Mouse (Mus musculus) liver, embryonic 11.5 days (tissue): Measurements from ENCODE around the gene Plekha7. TPM values are rescaled to one million over a fixed set of nuclear protein-coding genes. Genes with fewer than 3 reads are reported as not detected.
A peak's percentile ranks its signal among the peaks of the same experiment; 100 is the strongest.

ENCODE experiments used
- ATAC-seq: fragments of 200-750 bp; cut with Nextera tagmentation; replicated peaks from 2 replicates; pipeline ENCODE4 v1.8.0; 2017; ENCODE audit warnings: moderate number of reproducible peaks, mild to moderate bottlenecking, moderate TSS enrichment, moderate library complexity; ENCODE audit not compliant: low FRiP score
- DNase-seq: peaks from one replicate; pipeline ENCODE4 v3.0.0-alpha.2; 2017; ENCODE audit warnings: low spot score
- H3K27ac ChIP-seq: fragments of 300-500 bp; sonication (generic); 2 replicates; pipeline ENCODE4 v1.5.1; 2014; ENCODE audit warnings: mild to moderate bottlenecking, low read depth, low read length, control low read depth
- H3K27me3 ChIP-seq: fragments of 300-500 bp; sonication (generic); replicated peaks from 2 replicates; pipeline ENCODE4 v1.6.1; 2014; ENCODE audit warnings: low read length, mixed read lengths; ENCODE audit not compliant: control insufficient read depth, insufficient read depth
- H3K36me3 ChIP-seq: fragments of 300-500 bp; sonication (generic); 2 replicates; pipeline ENCODE4 v1.6.1; 2014; ENCODE audit warnings: mild to moderate bottlenecking, low read length, moderate library complexity, mixed read lengths; ENCODE audit not compliant: control insufficient read depth, insufficient read depth
- H3K4me1 ChIP-seq: fragments of 300-500 bp; sonication (generic); replicated peaks from 2 replicates; pipeline ENCODE4 v1.6.1; 2014; ENCODE audit warnings: low read length, mixed read lengths; ENCODE audit not compliant: control insufficient read depth, insufficient read depth
- H3K4me2 ChIP-seq: fragments of 300-500 bp; sonication (generic); 2 replicates; pipeline ENCODE4 v1.6.1; 2014; ENCODE audit warnings: mild to moderate bottlenecking, control low read depth, moderate library complexity
- H3K4me3 ChIP-seq: fragments of 300-500 bp; sonication (generic); 2 replicates; pipeline ENCODE4 v1.5.1; 2014; ENCODE audit warnings: low read depth, low read length, control low read depth
- H3K9ac ChIP-seq: fragments of 300-500 bp; sonication (generic); 2 replicates; pipeline ENCODE4 v1.6.1; 2014; ENCODE audit warnings: low read depth, low read length, control low read depth
- H3K9me3 ChIP-seq: fragments of 300-500 bp; sonication (generic); 2 replicates; pipeline ENCODE4 v1.6.1; 2016; ENCODE audit warnings: low read length, inconsistent platforms, mixed read lengths; ENCODE audit not compliant: control insufficient read depth
- WGBS: fragments of 180-500 bp; shearing (Covaris S2); extraction: QIAGEN DNeasy Blood & Tissue Kit; methylation state at CpG from one replicate; pipeline ENCODE4 v1.1.7; 2014; 5-methylcytosine and 5-hydroxymethylcytosine counted together
- polyA plus RNA-seq: library from polyadenylated mRNA; unstranded; fragments of >200 nt; fragmentation: Nextera tagmentation; extraction: Ambion mirVana; gene quantifications from 2 replicates; pipeline ENCODE4 v1.2.1, GENCODE M21; 2014

Plekha7 gene
- polyA plus RNA-seq, 1 experiment from 2014 or later = 7.9 TPM

DNA sequence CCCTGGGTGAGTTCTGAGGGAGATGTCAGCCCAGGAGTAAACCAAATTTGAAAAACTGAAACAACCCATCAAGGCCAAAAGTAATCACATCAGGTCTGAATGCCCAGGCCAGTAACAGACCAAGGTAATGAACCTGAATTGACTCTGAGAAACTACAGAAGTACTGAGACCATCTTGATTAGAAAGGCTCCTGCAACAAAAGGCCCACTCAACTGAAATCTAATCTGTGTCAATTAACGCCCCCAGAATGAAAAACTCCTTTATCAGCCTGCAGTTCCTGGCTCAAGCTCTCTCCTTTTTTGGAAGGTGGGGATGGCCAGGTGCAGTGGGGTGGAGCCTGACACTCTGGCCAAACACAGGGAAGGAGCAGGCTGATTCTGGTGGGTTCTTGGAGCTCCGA, 45.7 kb downstream of the Plekha7 start:
- WGBS = 49% methylated on average over 2 of the region's 2 CpGs
- Histone ChIP-seq H3K4me2 (no peak overlapping the region), H3K36me3 (no peaks in the 10 kb centered on the region), H3K27me3 (no peaks in the 10 kb centered on the region), H3K4me1 (peaks cover 7% of the 10 kb centered on the region), H3K4me3 (no peak overlapping the region), H3K9me3 (no peaks in the 10 kb centered on the region), H3K27ac (no peak overlapping the region), H3K9ac (no peak overlapping the region)
- DNase-seq (no peak), ATAC-seq (no peak)

DNA sequence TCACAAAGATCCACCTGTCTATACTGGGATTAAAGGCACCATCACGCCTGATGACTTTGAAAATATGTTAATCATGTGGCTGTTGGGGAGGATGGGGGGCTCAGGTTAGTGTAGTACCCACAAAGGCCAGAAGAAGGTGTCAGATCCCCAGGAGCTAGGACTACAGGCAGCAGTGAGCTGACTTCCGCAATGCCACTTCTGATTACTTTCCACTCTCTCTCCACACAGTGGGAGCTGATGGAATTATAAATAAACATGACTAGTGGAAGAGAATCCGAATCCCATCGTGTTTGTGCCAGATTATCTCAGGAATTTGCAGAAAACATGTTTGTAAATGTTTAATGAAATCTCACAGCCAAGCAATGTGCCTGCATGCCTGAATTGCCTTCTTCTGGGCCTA, 46.1 kb downstream of the Plekha7 start:
- DNase-seq (no peak), ATAC-seq (no peak)
- peaks cover 7% of the 10 kb centered on the region for H3K4me1 ChIP-seq
- H3K27ac ChIP-seq = no peak overlapping the region
- H3K9ac ChIP-seq = no peak overlapping the region
- 41% methylated on average over 4 of the region's 4 CpGs for WGBS
- H3K27me3 ChIP-seq = no peaks in the 10 kb centered on the region
- no peak overlapping the region for H3K4me3 ChIP-seq
- H3K36me3 ChIP-seq = no peaks in the 10 kb centered on the region
- H3K4me2 ChIP-seq = no peak overlapping the region
- H3K9me3 ChIP-seq = no peaks in the 10 kb centered on the region

DNA sequence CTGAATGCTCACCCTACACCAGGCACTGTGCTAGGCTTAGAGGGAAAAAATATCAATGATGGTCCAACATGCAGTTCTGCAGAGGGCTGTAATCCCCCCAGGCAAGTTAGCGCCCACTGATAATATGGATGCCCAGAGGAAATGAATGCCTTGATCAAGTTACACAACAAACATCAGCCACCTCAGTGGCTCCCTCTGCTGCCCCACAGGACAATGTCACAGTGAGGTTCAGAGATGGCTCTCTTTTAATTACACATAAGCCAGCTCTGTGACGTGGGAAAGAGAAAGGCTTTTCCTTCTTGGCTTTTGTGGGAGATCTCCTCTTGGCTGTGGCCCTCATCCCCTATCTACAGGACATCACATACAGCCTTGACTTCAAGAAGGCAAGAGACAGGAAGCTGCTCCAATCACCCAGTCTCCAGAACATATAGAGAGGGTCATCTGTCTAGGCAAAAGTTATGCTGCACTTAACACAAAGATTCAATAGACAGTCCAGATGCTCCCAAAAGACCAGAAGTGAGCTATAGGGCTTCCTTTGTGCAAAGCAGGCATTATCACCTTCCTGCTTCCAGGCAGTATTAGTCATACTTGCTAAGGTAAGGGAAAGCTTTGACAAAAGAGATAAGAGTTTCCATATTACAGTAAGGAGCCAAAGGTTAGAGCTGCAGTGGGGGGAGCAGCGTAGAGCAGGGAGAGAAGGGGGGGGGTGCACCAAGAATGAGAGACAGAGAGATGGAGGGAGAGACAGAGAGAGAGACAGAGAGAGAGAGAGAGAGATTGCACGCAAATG, 47.2 kb downstream of the Plekha7 start:
- Histone ChIP-seq H3K9ac (no peak overlapping the region), H3K4me1 (peaks cover 7% of the 10 kb centered on the region), H3K36me3 (no peaks in the 10 kb centered on the region), H3K27ac (no peak overlapping the region), H3K9me3 (no peaks in the 10 kb centered on the region), H3K4me3 (no peak overlapping the region), H3K27me3 (no peaks in the 10 kb centered on the region), H3K4me2 (no peak overlapping the region)
- 64% methylated on average over 4 of the region's 4 CpGs for WGBS
- DNase-seq (no peak), ATAC-seq (no peak)

DNA sequence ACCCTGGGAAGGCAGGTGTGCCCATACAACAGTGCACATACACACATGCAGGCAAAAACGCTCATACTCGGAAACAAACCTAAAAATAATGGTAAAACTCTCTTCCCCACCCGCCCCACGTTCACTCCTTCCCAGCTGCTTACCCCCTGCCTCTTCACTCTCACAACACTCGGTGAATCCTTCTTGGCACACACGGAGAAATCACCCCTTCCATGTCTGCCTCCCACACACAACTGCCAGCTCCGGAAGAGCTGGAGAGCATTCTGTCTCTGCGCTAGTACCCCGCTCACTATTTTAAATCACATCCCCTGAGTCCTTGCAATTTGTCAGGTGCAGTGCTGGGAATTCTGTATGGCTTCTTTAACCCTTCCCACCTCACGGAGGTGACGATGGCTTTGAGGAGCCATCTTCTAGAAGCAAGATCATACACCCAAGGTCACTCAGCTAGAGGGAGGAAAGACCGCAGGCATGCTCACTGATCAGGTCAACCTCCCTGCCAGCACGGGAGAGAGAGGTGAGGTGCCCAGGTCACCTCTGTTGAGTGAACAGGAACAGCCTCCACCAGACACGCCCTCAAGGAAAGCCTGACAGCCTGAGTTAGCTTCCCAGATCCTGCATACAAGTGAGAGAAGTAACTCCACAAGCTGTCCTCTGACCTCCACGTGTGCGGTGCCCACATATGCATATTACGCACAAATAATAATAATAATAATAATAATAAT, 49.6 kb downstream of the Plekha7 start:
- Histone ChIP-seq H3K4me1 (peaks cover 7% of the 10 kb centered on the region), H3K9me3 (no peaks in the 10 kb centered on the region), H3K9ac (no peak overlapping the region), H3K27ac (no peak overlapping the region), H3K4me2 (no peak overlapping the region), H3K4me3 (no peak overlapping the region), H3K36me3 (no peaks in the 10 kb centered on the region), H3K27me3 (no peaks in the 10 kb centered on the region)
- no peak for DNase-seq
- no peak for ATAC-seq
- WGBS = 77% methylated on average over 17 of the region's 17 CpGs

DNA sequence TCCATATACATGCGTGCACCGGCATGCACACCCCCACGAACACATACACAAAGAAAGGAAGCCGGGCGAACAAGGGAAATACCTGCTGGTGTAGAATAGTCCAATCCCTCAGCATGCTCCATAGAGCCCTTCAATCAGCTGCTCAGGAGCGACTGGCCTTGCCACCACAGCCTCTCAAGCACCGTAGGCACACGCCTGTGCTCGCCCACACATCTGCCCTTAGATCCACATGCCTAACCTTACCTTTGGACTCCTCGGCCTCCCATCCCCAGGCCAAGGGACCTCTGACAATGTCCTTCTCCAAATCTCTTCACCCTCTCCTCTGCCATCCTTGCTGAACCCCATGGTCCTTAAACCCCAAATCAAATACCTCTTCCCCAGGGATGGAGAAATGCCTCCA, 50.2 kb downstream of the Plekha7 start:
- no peak for ATAC-seq
- DNase-seq = no peak

DNA sequence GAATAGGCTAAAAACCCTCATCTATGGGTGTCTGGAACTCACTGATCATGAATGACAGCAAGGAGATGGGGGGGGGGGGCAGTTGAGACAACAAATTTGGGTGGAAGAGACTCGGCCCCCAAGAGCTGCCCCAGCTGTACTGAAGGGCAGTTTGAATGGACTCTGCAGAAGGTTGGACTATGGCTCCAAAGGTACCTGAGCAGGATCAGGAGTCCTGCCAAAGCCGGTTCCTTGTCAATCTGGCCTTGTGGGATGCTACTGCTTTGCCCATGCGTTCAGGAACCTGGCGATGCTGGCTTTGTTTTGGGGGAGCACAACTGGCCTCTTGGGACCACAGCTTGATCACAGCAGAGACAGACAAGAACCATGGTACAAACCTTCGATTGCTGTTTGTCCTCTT, 52.5 kb downstream of the Plekha7 start:
- no peak overlapping the region for H3K4me3 ChIP-seq
- no peaks in the 10 kb centered on the region for H3K4me1 ChIP-seq
- no peak overlapping the region for H3K9ac ChIP-seq
- H3K27me3 ChIP-seq = no peaks in the 10 kb centered on the region
- no peaks in the 10 kb centered on the region for H3K36me3 ChIP-seq
- no peaks in the 10 kb centered on the region for H3K9me3 ChIP-seq
- ATAC-seq (no peak), DNase-seq (no peak)
- no peak overlapping the region for H3K4me2 ChIP-seq
- no peak overlapping the region for H3K27ac ChIP-seq
- 76% methylated on average over 5 of the region's 5 CpGs for WGBS

More for the DNA sequence above, 50.2 kb downstream of the Plekha7 start:
- Histone ChIP-seq H3K27ac (no peak overlapping the region), H3K9ac (no peak overlapping the region), H3K4me3 (no peak overlapping the region), H3K4me2 (no peak overlapping the region), H3K36me3 (no peaks in the 10 kb centered on the region), H3K27me3 (no peaks in the 10 kb centered on the region), H3K4me1 (peaks cover 1% of the 10 kb centered on the region), H3K9me3 (no peaks in the 10 kb centered on the region)
- WGBS = 94% methylated on average over 10 of the region's 10 CpGs

DNA sequence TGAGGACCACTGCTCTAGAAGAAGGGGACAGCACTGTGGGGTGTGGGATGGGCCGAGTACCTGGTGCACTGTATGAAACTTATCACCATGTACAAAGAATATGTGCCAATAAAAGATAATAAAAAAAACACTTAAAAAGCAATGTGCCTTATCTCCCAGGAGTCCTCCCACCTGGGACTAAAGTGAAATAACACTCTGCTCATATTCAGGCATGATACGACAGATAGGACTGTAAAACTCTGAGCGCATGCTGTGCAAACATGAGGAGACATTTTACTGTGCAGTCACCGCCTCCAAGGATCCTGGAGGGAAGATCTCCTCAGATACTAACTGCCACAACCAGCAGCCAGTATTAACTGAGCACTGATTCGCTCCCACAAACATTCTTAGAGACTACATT, 53.5 kb downstream of the Plekha7 start:
- no peak overlapping the region for H3K9ac ChIP-seq
- no peak overlapping the region for H3K27ac ChIP-seq
- DNase-seq = no peak
- H3K27me3 ChIP-seq = no peaks in the 10 kb centered on the region
- no peaks in the 10 kb centered on the region for H3K36me3 ChIP-seq
- no peaks in the 10 kb centered on the region for H3K4me1 ChIP-seq
- H3K4me3 ChIP-seq = no peak overlapping the region
- H3K9me3 ChIP-seq = no peaks in the 10 kb centered on the region
- ATAC-seq = peak; percentile 43; the same call in 1 of the 2 replicates
- no peak overlapping the region for H3K4me2 ChIP-seq
- 76% methylated on average over 5 of the region's 5 CpGs for WGBS

DNA sequence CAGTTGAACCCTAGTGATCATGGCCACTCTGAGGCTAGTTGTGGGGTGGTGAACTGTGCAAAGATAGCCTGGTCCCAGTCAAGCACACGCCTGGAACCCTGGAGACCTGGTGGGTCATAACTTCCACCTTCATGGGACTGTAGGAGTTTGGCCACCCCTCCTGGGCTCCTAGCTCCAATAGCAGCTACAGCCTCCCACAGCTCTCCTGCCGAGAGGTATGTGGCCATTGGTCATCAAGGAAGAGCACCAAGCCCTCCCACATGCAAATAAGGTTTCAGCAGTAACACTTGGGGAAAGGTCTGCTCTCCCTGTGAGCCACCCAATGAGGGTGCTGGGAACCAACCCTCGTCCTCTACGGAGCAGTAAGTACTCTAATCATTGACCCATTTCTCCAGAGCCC, 55.7 kb downstream of the Plekha7 start:
- Histone ChIP-seq H3K27me3 (no peaks in the 10 kb centered on the region), H3K4me3 (no peak overlapping the region), H3K4me2 (no peak overlapping the region), H3K9me3 (no peaks in the 10 kb centered on the region), H3K4me1 (no peaks in the 10 kb centered on the region), H3K9ac (no peak overlapping the region), H3K27ac (no peak overlapping the region), H3K36me3 (no peaks in the 10 kb centered on the region)
- no peak for DNase-seq
- no peak for ATAC-seq
- 60% methylated on average over 4 of the region's 4 CpGs for WGBS

DNA sequence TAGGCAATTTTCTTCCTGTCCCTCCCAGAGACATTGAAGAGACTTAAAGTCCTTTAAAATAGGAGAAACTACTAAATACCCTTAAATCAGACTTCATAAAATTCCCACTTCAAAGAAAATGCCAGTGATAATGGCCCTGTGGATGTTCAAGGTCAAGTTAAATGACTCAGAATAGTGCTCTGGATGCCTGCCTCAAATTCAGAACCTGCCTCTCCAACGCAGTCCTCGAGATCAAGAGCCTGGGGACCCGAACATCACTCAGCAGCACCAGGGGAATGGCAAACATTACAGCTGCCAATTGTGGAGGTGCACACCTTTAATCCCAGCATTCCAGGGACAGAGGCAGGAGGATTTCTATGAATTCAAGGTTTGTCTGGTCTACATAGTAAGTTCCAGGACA, 56.7 kb downstream of the Plekha7 start:
- H3K36me3 ChIP-seq = no peaks in the 10 kb centered on the region
- no peak overlapping the region for H3K27ac ChIP-seq
- 70% methylated on average over 3 of the region's 3 CpGs for WGBS
- ATAC-seq (no peak), DNase-seq (no peak)
- H3K4me1 ChIP-seq = 0 out of 2 replicates have a peak, but pooled peaks cover 4% of the 10 kb centered on the region
- H3K4me2 ChIP-seq = no peak overlapping the region
- no peak overlapping the region for H3K4me3 ChIP-seq
- H3K27me3 ChIP-seq = no peaks in the 10 kb centered on the region
- H3K9ac ChIP-seq = no peak overlapping the region
- H3K9me3 ChIP-seq = no peaks in the 10 kb centered on the region
